Mouse (Mus musculus) embryo, embryonic 9.5 days (tissue): ENCODE measurements around the gene 9930104L06Rik.
A peak's percentile ranks its signal among the peaks of the same experiment; 100 is the strongest.

Experiments
- DNase-seq: peaks from one replicate; pipeline ENCODE4 v3.0.0-alpha.2; 2017; ENCODE audit errors: extremely low spot score

9930104L06Rik gene

DNA sequence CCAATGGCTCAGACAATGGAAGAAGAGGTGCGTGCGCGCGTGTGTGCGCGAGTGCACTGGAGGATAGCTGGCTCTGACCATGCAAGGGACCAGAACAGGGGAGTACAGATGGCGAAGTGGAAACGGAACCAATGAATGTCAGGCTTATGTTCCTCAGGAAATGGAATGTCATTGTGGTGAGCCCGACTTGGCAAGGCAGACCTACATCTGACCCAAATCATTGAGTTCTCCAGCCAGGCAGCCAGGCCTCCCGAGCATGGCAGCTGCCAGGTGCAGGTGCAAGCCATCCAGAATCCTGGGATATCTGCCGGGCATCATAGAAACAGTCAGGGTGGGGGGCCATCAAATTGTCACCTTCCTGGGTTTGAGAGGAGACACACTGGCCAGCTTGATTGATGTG lies 24.1 kb downstream of the 9930104L06Rik start:
- no peak for DNase-seq

DNA sequence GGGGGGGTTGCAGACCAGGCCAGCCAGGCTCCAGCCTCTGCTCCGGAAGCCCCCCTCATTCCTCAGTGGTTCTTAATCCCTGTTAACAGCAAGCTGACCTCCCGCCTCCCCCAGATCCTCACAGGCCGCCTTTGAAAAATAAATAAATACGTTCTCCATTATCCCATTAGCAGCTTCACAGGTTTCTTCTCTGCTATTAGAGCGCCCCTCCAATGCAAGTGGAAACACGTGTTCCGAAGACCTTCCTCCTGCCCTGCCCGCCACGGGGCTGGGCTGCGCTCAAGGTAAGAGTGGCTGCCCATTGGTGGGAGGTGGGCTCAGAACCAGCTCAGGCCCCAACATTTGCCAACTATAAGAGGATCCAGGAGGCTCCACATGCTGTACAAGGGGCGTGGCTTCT lies 25.7 kb downstream of the 9930104L06Rik start:
- no peak for DNase-seq

DNA sequence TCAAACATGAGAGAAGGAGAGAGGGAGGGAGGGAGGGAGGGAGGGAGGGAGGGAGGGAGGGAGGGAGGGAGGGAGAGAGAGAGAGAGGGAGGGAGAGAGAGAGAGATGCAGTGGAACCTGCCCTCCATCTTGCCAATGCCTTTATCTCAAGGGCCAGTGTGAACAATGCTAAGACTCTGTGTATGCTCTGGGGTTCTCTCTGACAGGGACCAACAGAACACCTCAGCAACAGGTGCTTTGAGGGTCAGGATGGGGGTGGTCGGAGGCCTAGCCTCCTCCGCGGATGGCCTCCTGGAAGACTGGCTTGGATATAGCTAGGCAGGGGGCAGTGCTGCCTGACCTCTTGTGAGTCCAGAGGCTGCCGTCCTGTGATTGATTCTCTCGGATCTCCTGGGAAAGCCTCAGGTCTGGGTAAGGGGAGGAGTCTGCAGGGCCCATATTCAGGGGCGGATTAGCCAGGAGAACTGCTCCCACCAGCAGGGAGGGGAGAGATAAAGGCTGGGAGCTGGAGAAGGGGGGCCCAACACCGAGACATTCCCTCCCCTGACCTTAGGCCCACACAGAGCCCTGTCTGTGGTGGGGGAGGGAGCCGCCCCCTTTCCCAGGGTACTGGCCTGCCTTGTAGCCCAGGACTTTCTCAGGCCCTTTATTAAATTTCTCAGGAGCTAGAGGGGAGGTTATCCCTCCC lies 28.2 kb downstream of the 9930104L06Rik start:
- peak; percentile 79 for DNase-seq

DNA sequence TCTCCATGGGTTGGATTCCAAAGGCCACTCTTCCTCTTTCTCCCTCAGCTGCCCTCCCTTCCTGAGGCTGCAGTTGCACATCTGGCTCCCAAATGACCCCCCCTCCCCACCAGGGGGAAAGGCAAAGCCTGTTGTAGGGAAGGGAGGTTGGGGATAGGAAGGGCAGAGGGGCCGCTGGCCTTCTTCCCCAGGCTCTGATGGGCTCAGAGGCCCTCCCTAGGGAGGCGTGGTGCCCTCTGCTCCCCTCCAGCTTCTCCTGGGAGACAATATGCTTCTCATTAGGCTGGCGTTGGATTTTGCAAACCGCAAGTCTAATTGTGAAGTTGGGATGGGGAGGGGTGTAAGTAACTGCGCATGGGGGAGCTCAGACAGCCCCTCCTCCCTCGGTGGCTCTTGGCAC lies 31.9 kb downstream of the 9930104L06Rik start:
- DNase-seq = no peak

DNA sequence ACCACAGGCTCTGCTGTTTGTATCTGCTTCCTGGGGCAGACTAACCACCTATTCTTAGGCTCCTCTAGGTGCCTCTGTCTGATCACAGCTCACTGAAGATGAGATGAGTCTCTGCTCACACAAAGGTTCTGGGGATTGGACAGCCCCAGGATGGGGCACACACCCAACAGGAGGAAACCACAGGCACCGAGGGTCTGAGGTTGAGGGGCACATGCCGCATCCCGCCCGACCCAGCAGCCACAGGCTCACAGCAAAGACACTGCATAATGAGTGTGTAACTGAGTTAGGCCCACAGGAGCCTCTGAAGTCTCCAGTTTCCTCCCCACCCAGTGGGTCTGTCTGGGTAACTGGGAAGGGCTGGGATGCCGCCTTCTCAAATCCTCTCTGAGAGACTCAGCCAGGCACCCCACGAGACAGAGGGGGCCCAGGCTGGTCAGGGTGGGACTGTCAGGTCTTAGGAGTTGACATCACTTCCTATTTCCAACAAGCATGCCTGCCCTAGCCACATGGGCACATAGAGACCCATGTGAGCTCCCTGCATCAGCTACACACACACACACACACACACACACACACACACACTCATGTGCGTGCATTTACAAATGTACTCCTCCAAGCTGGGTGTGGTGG lies 32.5 kb downstream of the 9930104L06Rik start:
- DNase-seq = no peak

DNA sequence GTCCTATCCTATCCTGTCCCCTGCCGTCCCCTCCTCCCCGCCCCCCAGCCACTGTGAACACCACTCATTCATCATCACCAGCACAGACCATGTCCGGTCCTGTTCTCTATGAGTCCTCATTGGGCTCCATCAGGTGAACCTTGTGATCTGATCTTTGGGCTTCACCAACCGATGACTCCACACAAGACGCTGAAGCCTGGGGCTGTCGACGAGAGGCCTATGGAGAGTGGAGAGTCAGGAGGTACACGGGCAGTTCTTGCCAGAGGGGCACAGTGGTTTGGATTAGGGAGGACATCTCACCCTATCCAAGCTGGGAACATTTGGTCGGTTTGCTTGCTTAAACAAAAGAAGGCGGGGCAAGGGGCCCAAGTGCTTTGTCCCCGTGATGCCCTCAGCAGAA lies 33.3 kb downstream of the 9930104L06Rik start:
- DNase-seq = no peak

DNA sequence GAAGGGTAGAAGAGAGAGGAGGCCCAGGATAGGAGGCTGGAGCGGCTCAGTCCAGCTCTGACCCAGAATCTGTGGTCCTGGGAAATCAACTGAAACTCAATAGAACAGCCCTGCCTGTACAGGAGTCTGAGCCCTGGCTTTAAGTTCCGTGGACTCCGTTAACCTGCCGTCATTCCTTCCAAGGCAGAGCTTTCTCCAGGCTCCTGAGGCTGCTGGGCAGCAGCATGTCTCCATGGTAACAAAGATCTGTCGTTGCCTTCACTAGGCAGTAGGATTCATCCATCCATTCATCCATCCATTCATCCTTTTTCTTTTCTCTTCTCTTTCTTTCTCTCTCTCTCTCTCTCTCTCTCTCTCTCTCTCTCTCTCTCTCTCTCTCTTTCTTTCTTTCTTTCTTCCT lies 33.8 kb downstream of the 9930104L06Rik start:
- DNase-seq = no peak

DNA sequence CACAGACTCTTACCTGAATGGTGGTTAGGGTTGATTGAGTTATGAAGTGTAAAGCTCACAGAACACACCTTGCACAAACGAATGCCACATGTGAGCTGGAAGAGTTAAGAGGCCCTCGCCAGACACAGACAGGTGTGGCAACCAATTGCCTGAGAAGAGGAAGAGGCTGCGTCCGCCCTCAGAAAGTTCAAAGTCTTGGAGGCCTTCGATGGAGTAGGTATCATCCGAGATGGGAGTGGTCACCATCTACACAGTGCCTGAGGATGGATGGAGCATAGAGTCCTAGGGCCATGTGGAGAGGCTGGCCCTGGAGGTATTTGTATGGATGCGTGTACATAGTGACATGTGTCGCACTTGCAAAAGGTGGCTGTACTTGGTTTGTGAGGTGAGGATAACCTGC lies 34.2 kb downstream of the 9930104L06Rik start:
- no peak for DNase-seq

DNA sequence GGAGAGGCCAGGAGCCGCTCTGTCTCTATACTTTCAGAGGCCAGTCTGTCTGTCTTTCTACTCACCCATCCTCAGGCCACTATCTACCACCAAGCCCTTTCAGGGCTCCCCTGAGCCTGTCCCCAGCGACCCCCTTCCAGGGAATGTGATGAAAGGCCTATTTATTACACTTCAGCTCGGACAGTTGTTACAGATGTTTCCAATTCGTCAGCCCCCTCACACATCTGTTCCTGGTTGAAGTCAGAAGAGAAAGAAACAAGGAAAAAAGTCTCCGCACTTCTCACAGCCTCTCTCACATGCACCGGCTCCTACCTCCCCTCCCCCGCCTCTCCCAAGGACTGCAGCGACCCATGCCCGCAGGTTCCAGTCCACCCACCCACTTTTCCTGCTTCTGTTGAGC lies 35.5 kb downstream of the 9930104L06Rik start:
- DNase-seq = no peak

DNA sequence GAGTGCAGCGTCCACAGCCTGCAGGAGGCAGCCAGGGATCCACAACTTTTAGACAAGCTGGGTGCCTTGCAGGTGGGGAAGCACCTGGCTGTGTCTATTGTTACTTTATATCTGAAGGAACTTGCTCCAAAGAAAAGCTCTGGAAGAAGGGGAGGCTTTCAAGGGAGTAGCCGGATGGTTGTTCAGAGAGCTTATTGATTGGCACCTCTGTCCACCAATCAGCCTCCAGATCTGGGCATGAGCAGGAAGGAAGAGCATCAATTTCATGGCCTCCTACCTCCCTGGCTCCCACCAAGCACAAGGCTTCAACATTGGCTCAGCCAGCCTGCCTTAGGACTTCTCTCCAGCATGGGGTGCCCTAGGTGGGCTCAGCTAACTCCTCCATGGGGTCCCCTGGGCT lies 36.4 kb downstream of the 9930104L06Rik start:
- no peak for DNase-seq

DNA sequence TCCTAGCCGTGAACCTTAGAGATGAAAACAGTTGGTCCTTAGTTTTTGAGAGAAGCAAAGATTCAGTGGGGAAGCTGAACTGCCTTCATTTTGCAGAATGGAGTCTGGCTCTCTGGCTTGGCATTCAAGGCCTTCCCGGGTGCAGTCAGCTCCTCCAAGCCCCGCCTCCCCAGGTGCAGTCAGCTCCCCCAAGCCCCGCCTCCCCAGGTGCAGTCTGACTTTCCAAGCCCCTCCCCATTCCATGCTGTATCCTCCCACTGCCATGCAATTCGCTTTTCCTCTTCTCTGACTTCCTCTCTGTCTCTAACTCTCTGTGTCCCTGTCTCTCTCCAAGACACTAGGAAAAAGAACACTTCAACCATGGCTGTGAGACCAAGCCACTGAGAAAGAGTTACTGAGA lies 41.4 kb downstream of the 9930104L06Rik start:
- DNase-seq = no peak

DNA sequence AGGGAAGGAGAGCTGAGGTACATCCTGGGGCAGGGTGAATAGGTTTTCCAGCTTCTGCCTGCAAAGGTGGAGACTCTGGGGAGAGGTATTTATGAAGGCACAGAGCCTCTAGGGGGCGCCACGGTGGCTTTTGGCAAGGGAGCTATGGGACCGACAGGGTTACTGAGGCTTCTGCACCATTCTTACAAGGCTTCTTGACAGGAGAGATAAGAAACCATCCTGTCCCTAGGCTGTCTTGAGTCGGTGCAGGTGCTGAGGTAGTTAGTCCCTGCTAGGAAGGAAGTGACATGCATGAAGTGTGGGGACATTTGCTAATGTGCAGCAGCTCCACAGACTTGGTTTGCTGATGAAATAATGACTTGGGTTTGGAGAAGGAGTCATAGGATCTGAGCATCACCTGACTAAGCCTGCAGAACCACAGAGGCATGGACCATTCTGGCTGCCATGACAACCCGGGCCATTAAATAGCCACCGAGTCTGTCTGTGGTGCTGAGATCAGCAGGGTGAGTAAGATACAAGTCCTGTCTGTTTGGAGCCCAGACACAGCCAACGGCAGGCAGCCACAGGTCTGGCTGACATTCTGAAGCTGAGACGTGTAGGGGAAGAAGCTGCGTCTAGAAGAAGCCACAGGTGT lies 47.2 kb downstream of the 9930104L06Rik start:
- no peak for DNase-seq

DNA sequence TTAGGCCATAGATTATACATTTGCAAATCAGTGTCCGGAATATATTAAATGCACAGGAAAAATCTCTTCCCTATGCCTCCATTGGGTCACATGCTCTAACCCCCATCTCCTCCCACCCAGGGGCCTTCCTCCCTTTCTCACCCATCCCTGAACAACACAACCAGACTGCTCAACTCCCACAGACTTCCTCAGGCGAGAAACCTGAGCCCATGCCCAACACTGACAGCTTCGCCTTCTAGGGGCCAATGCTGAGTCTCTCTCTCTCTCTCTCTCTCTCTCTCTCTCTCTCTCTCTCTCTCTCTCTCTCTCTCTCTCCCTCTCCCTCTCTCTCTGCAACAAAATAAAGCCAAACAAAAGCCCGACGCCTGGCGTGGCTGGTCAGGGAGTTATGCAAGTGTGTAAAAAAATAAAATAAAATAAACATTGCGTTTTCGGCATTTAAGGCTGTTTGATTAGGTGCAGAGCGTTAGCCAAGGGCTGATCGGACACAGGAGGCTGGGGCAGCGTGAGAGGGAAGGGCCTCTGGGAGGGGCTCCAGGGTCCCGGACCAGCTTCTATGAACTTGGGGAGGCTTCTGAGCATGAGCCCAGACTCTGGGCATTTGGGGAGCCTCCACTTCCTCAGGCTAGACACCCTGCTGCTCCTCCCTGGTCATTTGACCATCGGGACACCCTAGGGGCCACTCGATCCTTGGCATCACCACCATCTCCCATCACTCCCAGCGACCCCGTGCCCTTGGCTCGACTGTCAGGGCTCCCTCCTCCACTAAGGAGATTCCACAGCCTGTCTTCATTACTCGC lies 48.2 kb downstream of the 9930104L06Rik start:
- no peak for DNase-seq

DNA sequence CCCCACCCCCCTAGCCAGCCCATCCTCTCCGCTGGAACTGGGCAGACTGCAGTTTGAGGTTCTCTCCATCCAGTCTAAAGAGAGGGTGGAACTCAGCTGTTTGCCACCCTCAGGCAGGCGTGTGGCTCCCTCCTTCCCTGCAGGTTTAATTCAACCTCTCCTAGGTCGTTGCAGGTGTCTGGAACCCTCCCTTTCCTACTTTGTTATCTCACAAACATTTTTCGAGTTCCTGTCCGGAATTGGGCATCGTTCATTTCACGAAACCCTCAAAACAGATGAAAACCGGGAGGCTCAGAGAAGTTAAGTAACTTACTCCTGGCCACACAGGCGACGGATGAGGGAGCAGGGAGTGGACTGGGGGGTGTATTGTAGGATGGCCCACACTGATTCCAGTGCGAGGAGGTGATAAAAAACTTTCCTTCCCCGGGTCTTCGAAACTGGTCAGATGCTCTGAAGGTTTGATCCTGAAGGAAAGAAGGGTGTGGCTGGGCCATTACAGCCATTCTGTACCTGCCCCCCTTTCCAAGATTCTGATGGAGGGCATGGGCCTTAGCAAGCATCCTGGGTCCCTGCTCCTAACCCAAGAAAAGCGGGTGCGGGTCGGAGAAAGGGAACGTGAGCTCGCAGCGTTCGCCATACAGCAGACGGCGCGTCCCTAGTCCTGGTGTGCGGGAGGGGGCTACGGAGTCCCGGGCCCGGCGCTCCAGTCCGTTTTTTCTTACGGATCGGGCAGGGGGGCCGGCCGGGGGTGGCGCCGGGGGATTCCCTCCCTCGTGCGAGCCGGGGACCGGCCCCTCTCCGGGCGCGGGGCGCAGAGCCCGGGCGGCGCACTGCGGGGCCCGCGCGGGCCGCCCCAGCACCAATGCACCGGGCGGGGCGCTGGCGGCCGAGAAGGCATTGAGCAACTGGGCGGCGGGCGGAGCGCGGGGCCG lies 49.1 kb downstream of the 9930104L06Rik start, which contains the start of gene Rspo1:
TSS of gene Rspo1 (plus strand) at position 760 of the 932 bp plus-strand sequence.
- peak; percentile 49 for DNase-seq

DNA sequence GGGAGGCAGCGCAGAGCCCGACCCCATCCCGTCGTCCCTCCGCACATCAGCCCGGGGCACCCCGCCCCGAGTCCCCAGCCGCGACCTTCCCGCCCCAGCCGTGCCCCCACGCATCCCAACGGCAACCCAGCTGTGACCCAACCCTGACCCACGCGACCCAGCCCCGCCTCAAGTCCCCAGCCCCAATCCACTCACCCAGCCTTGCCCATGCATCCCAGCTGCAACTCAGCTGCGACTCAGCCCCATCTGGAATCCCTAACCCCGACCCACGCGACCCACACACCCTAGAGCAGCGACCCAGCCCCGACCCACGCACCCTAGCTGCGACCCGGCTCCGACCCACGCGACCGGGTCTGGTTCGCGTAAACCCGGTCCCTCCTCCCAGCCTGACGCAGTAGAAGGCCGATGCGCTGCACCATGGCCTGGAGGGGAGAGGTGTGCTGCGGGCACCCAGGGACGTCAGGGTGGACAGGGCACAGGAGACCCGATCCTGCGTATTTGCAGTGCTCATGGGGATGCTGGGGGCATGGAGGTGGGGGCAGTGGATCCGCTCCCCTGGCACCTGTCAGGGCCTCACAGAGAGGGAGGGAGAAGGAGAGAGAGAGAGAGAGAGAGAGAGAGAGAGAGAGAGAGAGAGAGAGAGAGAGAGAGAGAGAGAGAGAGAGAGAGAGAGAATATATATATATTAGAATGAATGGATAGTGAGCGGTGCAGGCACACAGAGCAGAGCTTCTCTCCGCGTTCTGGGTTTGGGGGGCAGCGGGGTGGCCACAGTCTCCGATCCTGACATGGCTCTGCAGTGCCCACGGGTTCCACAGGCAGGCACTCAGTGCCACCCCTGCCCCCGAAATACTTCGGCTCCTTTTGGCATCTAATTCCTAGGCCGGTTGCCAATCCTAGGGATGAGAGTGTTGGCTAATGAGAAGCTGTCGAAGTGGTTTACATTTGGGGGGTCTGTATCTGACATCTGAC lies 50.2 kb downstream of the 9930104L06Rik start:
- no peak for DNase-seq

DNA sequence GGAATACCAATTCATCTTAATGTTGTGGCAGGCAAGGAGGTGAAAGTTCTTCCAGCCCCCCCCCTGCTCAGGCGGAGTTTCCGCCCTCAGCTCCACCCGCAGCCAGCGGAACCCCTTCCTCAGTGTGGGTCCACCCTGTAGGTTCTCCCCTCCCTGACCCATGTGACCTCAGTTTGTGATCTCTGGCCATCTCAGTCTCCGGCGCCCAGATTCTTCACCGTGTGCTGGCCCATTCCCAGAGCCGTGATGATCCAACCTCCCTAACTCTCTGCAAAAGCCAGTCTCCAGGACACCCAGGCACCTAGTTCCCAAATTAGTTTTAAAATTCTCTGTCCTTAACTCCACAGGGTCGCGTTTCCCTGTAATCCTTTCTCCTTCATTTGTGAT lies 50.9 kb downstream of the 9930104L06Rik start:
- no peak for DNase-seq

DNA sequence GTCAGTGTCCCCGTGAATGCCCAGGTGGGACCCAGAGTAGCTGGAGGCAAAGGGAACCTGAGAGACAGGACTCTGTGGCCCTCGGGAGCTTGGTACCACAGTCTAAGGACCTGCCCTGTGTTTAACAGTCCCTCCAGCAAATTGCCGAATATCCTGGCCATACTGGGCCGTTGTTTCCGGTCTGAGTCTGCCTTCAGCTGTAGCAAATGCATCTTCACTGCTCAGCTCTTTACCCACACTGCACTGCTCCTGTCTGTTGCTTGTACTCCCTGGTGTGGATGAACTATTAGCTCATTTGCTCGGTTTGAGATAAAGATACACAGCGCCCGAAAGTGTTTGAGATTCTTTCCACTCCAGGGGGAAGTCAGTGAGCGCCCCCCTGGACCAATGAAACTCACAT lies 51.5 kb downstream of the 9930104L06Rik start:
- DNase-seq = no peak

DNA sequence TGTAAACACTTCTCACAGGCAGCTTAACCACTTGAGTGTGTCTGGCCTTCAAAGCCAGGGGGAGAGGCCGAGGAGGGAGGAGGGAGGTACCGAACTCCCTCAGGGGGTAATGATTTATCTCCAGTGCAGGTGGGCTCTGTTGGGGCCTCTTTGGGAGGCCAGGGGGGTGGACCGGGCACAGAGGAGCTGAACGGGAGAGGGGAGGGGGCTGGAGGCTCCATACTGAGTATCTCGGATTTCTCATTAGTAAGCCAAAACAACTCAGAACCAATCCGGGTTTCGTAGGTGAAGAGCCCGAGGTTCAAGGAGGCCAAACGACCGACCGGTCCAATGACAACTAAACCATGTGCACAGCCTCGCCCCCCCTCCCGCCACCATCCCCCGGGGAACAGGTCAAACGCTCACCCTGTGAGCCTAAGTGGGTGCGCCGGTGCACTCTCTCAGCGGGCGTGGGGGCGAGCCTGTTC lies 53.0 kb downstream of the 9930104L06Rik start:
- DNase-seq = peak; percentile 52

DNA sequence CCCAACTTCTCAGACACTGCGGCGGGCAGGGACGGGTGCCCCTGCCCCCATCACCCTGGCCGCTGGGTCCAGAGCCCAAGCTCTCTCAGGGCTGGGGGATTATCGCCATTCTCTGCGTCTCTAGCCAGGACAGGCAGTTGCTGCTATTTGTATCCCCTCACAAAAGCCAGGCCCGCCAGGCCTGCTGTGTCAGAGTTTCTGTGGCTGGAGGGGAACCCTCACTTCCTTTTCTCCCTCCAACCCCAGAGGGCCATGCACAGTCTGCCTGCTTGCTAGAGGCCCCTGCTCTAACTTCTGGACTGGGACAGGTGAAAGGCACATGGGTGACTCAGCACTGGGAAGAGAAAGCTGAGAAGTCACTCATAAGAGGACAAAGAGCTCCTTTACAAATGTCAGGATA lies 53.5 kb downstream of the 9930104L06Rik start:
- DNase-seq = no peak
